Mouse (Mus musculus): Measurements from ENCODE around the gene Nexn.

Gene Nexn

DNA sequence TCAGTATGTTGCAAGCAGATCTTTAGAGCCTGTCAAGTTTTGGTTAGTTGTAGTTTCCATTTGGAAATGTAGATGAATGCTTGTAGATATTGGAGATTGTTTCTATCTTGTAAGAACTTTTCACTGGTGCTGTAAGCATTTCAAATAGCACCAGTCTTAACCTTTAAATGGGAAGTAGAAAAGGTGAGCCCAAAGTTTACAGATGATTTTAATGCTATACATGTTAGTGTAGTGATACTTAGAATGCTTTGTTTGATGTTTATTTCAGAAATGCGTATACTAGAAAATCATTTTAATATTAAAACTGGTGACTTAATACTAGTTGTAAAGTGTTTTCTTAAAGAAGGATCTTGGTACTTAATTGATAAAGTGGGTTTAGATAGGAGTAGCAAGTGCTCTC lies 30.3 kb downstream of the Nexn start:
- no peak for DNase-seq (ENCODE audit: low read depth, low spot score)

DNA sequence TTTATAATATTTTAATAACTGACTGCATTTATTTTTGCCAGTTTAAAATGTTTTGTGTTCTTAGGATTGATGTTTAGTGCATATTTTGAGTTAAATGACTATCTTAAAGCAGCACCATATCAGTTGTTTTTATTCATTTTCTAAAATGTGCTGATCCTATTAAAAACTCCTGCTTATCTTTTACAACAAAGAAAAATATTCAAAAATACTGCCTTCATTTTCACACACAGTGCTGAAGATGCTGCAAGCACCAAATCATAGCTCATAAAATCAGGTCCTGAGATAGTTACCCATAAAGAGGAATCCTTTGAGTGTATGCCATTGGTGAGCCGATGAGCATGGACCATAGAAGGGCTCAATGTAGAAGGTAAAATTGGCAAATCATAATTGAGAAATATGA lies 30.9 kb downstream of the Nexn start:
- DNase-seq (ENCODE audit: low read depth, low spot score), result no peak

DNA sequence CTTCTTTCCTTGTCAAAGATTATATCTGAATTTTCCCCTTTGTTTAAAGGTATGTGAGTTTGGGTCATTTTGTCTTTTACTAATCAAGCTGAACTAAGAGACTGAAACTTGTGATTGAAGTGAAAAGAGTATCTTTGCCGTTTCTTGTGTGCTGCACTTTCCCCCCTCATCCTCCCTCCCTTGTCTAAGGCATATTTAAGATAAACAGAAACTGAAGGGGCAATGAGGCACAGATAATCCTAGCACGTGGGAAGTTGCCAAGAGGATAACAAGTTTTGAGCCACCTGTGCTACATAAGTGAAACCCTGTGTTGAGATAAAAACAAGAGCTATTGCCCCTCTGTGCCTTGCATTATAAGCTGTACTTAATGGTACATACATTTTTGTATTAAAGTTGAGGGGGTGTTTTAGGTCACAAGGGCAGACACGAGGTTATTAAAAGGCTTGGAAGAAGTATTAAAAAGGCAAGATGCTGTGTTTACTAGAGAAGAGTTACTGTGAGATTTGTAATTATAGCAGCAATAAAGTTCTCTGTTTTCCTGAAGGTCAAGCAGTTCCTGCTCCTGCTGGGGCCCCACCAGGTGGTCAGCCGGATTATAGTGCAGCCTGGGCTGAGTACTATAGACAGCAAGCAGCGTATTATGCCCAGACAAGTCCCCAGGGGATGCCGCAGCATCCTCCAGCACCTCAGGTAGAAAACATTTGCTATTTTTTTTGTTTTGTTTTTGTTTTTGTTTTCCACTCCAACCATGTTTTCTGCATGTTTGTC lies 34.6 kb downstream of the Nexn start:
- DNase-seq (ENCODE audit: low read depth, low spot score), result no peak

DNA sequence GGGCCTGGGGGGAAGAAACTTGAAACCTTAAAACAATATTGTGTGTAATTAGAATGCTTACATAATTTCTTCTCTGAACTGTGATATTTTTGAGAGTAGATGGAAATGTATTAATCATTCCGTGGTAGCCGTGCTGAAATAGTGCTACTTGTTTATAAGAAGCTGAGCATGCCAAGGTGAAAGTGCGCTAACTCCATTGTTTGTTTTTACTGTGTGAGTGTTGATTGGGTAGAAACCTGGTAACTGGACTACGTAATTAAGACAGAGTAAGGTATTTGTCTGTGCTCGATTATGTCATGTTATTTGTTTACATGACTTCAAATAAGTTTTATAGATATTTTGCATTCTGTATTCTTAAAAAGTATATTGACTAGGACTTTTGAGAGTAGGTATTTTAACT lies 36.9 kb downstream of the Nexn start:
- no peak for DNase-seq (ENCODE audit: low read depth, low spot score)

DNA sequence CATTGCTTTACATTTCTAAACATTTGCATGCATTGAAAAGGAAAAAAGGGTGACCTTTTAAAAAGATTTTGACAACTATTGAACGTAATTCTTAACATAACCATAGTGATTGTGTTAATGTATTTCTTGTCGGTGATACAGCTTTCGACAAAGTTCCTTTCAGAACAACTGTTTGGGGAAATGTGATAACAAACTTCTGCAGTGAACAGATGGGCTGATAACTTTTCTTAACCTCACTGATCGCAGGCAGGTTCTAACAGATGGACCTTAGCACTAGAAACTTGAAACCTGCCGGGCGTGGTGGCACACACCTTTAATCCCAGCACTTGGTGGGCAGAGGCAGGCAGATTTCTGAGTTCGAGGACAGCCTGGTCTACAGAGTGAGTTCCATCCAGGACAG lies 37.3 kb downstream of the Nexn start:
- DNase-seq (ENCODE audit: low read depth, low spot score), result no peak

DNA sequence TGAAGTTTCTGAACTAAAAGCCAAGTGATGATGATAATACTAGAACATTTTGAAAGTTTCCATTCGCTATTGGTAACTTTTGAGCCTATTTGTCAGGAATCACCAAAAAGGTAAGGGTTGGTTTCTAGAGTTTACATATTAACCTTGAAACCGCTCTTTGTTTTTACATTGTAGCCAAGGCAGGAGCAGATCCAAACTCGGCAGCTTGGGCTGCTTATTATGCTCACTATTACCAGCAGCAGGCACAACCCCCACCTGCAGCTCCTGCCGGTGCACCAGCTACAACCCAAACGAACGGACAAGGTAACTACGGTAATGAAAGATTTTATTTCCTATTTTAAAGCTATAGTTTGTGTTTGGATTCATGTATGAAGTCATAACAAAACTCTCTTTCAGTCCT lies 40.2 kb downstream of the Nexn start:
- no peak for DNase-seq (ENCODE audit: low read depth, low spot score)

DNA sequence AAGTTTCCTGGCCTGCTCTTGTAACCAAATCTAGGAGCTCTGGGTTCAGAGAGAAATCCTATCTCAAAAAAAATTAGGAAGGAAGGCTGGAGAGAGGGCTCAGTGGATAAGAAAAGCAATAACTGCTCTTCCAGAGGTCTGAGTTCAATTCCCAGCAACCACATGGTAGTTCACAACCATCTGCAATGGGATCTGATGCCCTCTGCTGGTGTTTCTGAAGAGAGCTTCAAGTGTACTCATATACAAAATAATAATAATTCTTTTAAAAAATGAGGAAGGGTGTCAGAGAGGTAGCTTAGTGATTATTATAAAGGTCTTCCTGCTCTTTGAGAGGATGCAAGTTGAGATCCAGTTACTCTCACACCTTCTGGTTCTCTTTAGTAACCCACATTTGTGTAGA lies 41.2 kb downstream of the Nexn start:
- DNase-seq (ENCODE audit: low read depth, low spot score), result no peak

DNA sequence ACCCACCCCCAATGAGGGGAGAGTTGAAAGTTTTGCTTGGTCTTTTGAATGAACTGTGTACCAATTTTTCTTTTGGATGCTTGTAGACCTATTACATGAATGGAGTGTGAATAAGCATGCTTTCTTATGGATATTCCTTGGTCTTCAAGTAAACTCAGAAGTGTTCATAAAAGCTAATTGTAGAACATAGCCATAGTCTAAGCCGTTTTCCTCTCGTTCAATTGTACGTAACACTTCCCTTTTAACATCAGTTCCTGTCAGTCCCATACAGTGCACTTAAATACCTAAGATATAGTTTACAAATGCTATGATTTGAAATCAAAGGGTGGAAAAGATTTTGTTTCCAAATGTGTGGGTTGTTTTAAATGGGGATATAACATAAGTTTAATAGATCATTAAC lies 52.7 kb downstream of the Nexn start:
- DNase-seq (ENCODE audit: low read depth, low spot score), result no peak

DNA sequence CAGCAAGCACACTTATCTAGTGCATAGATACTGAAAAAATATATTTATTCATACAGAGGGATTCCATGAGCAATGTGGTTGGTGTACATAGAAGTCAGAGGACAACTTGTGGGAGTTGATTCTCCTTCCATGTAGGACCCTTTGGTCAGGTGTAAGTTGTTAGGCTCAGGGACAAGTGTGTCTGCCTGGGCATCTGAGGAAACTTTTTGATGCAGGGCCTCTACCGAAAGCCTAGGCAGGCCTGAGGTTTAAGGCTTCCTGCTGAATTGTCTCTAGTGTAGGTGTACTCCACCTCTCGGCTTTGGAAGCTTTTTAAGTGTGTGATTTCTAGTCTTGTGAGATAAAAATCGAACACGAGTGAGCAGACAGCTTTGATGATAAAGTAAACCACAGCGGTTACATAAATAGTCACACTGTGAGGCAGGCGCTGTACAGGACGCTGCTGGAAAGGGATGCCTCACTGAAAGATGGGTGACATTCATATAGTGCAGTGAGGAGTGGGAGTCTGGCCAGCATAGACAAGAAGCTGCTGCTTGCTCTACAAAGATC lies 54.3 kb downstream of the Nexn start:
- peak; percentile 42 for DNase-seq (ENCODE audit: low read depth, low spot score)

DNA sequence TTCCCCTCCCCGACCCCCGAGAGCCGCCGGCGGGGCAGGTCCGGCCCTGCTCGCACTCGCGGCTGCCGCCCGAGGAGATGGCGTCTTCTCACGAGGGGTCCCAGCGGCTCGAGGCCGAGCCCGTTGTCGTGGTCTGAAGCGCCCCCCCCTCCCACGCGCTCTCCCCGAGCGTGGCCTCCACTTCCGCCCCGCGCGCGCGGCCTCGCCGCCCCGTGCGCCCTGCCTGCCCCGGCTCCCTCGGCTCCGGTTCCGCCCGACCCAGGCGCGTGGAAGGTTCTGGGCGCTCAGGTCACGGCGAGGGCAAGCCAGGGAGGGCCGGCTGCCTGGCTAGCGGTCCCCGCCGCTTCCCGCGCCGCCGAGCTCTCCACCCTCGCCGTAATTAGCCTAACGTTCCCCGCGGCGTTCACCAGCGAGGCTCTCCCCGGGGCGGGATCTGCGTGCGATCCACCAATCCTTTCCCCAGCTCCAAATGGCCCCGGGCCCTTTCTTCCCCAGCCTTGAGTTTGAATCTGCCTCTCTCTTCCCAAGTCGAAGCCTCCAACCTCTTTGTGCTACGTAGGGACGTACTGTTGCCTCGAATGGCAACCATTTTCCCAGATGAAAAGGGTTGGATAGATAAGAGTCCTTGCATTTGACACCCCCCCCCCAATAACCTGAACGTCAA lies 55.3 kb downstream of the Nexn start:
- DNase-seq (ENCODE audit: low read depth, low spot score), result no peak

DNA sequence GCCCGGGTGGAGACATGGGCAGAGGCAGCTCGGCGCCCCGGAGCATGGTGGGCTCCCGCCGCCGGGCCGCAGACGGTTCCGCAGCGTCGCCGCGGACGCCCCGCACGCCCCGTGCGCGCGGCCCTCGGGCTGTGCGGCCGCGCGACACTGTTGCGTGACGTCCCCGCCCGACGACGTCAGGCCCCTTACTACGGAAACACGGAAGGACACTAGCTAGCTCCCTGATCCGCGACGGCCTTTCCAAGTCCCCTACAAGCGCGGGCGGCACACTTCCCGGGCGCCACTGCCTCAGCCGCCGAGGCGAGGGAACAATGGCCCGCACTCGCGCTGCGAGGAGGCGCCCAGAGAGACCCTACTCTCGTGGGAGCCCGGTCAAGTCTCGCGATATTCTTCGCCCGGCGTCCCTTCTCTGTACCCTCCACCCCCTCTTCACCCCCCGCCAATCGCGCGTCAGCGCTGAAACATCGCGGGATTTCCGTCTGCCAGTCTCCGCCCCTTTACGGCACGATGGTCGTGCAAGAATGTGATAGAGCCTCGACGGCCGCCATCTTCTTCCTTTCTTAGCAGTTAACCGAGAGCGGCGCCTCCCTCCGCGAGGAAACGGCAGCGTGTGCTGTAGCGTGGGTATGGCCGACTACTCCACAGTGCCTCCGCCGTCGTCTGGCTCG lies 56.0 kb downstream of the Nexn start, which contains the start of the genes Dnajb4 and Fubp1:
Dnajb4 (minus strand) TSS at position 336 of the 668 bp plus-strand sequence.
Fubp1 (plus strand) TSS at position 456 of the 668 bp plus-strand sequence.
- peak; percentile 99 for DNase-seq (ENCODE audit: low read depth, low spot score)

DNA sequence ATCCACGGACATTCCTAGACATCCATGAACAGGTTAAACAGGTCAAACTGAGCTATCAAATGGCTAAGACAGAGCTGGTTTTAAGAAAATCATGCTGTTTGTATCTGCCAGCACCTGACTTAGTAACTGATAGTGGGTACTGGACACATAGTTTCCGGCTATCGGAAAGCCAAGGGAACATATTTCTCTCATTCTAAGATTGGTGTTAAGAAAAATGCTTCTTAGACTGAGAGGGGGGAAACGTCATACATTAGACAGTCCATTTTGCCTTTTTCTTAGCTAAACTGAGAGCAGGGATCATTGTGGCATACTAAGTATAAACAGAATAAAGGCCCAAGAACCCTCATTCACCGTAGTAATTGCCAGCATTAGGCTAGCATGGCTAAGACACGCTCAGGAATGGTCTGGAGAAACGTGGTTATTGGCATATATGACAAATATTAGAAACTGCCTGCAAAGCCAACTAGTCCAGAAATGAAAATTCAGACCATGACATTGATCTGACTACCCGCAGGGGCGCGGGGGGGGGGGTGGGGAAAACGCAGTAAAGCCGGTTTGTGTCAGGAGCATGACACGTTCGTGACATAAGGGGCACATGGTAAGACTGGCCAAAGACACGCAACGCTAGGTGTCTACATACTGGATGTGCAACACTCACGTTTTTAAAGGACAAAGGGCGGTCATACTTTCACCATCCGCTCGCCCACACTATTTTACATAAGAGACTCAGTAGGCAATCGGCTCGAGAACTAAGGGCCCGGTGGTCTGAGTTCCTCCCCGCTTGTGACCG lies 56.8 kb downstream of the Nexn start:
- DNase-seq (ENCODE audit: low read depth, low spot score), result peak; percentile 67

DNA sequence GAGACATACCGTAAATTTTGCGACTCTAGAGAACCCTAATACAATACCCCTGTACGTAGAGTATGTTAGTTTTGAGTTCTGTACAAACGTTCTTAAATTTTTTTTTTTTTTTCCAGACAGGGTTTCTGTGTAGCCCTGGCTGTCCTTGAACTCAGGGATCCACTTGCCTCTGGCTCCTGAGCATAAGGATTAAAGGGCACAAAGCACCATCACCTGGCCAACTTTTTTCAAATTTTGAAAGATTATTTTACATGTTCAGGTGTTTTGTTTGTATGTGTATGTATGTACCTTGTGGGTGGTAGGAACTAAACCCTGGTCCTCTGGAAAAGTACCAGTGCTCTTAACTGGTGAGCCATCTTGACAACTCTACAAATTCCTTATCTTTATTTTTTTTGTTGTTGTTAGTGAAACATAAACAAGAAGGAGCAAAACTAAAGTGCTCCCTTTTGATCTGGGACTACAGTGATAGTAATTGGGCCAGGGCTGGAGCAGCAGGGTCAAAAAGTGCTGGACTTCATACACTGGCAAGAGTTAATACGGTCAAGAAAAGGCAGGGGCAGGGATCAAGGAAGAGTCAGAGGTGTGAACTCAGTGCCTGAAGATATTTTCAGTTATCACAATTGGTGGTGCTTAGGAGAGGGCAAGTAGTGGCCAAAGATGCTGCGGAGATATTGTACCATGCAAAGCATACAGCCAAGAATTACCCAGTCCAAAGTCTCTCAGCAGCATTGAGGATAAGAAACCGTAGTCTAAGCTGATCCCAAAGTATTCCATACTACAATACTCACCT lies 57.9 kb downstream of the Nexn start:
- DNase-seq (ENCODE audit: low read depth, low spot score), result no peak

DNA sequence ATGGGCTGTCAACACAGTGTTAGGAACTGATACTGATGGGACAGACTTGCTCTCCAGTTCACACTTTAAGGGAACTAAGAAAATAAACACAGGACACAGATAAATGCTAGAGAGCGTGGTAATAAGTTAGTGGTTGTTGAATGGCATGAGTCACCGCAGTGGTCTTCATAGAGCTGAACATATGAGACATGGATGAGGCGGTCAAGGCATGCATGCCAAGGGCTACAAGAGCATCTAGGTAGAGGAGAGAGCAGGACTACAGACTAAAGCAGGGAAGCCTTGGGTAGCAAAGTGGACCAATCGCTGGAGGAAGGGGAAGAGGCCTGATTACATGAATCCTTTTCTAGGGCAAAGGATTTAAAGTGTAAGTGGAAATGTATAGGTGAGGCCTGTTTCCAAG lies 59.0 kb downstream of the Nexn start:
- DNase-seq (ENCODE audit: low read depth, low spot score), result no peak

DNA sequence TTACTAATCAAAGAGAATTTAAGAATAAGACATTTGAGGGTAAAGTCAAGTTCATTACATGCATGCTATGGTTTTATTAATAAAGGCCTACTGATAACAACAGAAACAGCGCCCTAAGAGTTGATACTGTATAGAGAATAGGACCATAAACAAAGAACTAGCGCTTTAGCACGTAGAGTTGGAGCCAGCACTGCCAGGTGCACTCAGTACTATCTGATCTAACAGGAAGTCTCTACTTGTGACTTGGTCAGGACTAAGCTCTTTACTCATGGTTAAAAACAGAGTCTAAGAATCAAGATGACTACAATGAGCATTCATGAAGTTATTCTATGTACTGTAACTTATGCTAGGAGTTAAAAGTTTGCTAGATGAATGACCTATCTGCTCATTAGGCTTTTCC lies 61.6 kb downstream of the Nexn start:
- no peak for DNase-seq (ENCODE audit: low read depth, low spot score)

DNA sequence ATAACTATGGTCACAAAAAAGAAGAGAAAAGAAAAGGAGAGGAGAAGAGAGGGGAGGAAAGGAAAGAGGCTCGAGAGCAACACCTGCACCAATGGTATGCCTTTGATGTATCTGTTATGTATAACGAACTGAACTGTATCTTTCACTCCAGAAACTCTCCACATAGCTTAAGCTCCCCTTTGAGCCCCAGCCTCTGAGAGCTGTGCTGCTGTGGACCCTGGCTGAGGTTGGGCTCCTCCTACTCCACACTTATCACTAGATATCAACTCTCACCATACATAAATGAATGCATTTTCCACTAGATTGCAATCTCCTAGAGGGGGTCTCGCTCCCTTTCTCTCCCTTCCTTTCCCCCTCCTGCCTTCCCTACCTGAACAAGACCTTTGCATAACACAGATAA lies 62.2 kb downstream of the Nexn start:
- DNase-seq (ENCODE audit: low read depth, low spot score), result no peak

DNA sequence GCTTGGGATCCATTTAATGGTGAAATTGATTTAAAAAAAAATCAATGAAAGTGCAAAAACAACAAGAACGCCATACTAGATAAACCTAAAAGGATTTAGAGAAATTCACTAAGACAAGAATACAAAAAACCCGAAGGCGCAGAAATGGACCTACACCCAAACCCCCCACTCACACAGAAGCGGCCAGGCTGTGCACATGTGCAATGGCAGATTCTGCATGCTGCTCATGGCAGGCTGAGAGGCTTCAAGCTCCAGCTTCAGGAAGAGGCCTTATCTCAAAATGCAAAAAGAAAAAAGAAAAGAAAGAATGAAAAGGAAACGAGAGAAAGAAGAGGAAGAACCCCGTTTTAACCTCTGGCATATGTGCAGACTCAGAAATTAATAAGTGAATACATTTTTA lies 62.7 kb downstream of the Nexn start:
- no peak for DNase-seq (ENCODE audit: low read depth, low spot score)

DNA sequence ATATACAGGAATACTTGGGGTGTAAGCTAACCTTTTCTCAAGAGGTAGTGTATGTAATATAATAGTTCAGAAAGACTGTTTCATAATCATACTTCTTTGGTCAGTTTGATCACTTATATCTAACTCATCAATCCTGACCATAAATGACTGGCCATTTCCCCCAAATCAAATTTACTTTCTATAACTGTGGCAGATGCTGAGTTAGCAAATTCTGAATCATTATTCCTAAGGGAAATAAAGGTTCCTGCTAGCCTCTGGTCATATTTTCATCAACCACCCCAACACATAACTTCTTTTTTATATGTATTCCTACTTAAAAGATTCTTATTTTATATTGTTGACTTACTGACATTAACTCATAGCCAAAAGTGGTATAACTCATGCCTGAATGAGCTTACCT lies 63.2 kb downstream of the Nexn start:
- DNase-seq (ENCODE audit: low read depth, low spot score), result no peak

DNA sequence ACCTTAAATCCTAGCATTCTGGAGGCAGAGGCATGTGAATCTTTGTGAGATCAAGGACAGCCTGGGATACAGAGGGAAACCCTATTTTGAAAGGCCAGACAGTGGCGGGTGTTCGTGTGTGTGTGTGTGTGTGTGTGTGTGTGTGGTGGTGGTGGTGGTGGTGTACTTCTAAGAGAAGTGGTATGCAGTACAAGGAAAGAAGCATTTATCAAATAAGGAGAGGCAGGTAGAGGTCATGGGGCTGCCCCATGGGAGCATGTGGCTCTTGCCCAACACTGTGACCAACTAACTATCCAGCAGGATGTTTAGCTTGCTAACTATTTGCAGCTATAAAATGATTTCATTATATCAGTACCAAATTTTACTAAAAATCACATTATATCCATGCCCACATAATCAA lies 64.5 kb downstream of the Nexn start:
- no peak for DNase-seq (ENCODE audit: low read depth, low spot score)

DNA sequence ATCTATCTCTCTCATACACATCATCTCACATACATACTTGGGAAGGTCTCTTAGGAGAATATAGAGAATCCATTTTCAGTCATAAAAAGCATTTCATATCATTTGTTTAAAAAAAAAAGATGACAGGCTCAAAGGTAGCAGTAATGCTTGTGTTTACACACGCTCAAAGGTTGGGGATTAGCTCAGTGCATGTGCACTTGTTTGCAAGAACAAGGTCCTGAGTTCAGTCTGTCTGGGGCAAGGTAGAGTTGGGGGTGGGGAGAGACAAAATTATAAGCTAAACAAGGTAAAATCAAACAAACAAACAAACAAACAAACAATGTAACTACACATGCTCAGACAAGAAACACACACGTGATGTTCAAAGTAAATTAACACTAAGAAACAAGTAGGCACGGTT lies 65.0 kb downstream of the Nexn start:
- no peak for DNase-seq (ENCODE audit: low read depth, low spot score)

DNA sequence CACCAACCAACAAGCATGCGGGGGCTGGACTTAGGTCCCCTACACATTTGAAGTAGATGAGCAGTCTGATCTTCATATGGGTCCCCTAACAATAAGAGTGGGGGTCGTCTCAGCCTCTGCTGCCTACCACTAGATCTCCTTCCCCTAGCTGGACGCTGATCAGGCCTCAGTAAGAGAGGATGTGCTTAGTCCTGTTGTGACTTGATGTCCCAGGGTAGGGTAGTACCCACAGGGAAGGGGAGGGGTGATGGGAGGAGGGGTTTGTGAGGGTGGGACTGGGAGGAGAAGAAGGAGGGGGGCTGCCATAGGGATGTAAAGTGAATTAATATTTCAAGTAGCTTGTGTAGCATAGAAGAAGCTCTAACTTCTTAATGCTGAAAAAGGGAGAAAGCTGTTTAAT lies 67.0 kb downstream of the Nexn start:
- DNase-seq (ENCODE audit: low read depth, low spot score), result no peak
